Mouse (Mus musculus): ENCODE measurements at regions not wholly inside any gene's neighbourhood (a gene's known extent, or its start where the extent isn't known, plus 50 kb on each side); places are given as distances from the start of the nearest gene placed in this dataset.

DNA sequence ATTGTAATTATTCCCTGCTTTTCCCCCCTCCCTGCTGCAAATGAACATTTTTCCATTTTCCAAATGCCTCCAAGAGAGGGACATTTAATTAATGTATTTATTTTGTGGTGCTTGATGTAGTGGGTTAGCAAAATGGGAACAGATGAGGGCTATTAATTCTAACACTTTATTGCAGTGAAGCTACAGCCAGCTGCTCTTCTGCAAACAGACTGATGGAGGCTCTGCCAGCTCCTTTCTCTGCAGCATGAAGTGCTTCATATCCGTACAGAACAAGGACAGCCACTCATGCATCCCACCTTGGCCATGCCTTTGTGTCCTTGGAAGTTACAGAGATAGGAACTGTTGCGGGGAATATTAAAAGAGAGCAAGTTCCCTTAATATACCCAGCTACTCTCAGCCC lies 138.3 kb upstream of the Gm15217 start:
- Histone ChIP-seq H3K27ac (replicated peaks; ENCODE audit: low read depth, low read length) (no peak overlapping the region), H3K9ac (ENCODE audit: low read length) (no peak overlapping the region), H3K4me3 (ENCODE audit: low read depth, low read length) (no peak overlapping the region), H3K4me1 (ENCODE audit: control insufficient read depth, insufficient read depth, low read length) (no peaks in the 10 kb centered on the region), H3K36me3 (ENCODE audit: control insufficient read depth, insufficient read depth, low read length) (no peaks in the 10 kb centered on the region), H3K9me3 (ENCODE audit: control insufficient read depth, low read length) (no peaks in the 10 kb centered on the region), H3K27me3 (ENCODE audit: control insufficient read depth, insufficient read depth, low read length) (no peaks in the 10 kb centered on the region), H3K4me2 (ENCODE audit: low read depth, severe bottlenecking) (no peak overlapping the region)
- ATAC-seq (ENCODE audit: insufficient number of reproducible peaks, low FRiP score, low TSS enrichment, low read depth) (no peak), DNase-seq (ENCODE audit: low spot score) (no peak)
- WGBS: 67% methylated on average over 2 of the region's 2 CpGs

DNA sequence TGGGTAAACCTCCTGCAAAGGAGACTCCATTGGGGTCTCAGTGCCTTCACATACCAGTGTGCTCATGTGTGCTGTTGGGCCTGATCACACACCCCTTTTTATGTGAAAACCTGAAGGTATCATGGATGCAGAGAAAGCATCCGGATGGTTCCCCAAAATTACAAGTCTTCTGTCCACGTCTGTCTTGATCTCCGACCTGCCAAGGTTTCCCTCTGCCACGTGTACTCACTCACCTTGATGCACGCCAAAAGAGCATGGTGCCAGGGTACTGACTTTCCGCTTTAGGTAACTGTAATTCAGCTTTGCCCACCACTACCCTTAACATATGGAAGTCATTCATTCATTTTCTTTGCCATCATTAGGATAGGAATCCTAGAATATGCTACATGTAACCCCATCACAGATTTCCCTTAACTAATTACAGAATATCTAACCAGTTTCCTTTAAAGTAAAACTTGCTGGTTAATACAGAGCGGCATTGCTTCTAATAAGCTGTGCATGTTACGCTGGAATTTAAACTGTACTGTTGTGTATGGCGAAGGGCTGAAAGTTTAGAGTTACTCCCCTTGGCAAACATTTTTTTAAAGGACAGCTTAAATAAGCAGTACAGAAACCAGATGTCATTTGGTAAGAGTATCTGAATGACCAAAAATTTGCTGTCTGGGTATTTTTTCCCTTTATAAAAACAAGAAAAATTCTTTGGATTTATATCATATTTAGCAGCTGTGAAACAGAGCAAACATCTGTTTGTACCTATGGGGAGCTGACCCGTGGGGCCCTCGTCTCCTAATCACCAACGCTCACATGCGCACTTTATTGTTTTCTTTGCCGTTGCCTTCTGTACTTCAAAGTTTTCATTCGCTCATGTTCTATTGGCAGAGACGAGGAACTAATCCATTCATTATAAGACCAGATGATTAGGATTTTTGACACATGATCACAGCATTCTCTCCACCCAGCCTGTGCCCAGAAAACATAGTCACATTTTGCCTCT lies 131.4 kb upstream of the Gm15217 start:
- DNase-seq (ENCODE audit: low spot score) (no peak), ATAC-seq (ENCODE audit: insufficient number of reproducible peaks, low FRiP score, low TSS enrichment, low read depth) (no peak)
- H3K36me3 ChIP-seq (ENCODE audit: control insufficient read depth, insufficient read depth, low read length): no peaks in the 10 kb centered on the region
- no peak overlapping the region for H3K27ac ChIP-seq (replicated peaks; ENCODE audit: low read depth, low read length)
- H3K27me3 ChIP-seq (ENCODE audit: control insufficient read depth, insufficient read depth, low read length): no peaks in the 10 kb centered on the region
- H3K9me3 ChIP-seq (ENCODE audit: control insufficient read depth, low read length): no peaks in the 10 kb centered on the region
- H3K4me3 ChIP-seq (ENCODE audit: low read depth, low read length): no peak overlapping the region
- H3K4me1 ChIP-seq (ENCODE audit: control insufficient read depth, insufficient read depth, low read length): no peaks in the 10 kb centered on the region
- H3K4me2 ChIP-seq (ENCODE audit: low read depth, severe bottlenecking): no peak overlapping the region
- H3K9ac ChIP-seq (ENCODE audit: low read length): no peak overlapping the region
- WGBS: 47% methylated on average over 16 of the region's 16 CpGs

DNA sequence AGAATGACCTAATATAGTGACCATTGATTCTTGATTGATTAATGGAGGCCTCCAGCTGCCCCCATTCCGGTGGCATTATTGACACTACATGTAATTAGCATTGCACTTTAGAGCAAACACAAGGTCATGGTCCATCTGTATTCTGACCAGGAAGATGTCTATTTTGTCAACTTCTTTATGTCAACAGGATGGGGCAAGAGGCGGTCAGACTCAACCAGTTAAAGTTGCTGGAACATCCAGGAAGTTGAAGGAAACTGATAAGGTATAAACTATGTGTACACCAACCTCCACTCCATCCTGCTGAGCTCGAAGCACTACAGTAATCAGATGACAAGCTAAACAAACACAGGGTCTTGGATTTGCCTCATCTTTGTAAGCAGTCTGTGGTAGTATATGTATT lies 130.1 kb upstream of the Gm15217 start:
- Histone ChIP-seq H3K9ac (ENCODE audit: low read length) (no peak overlapping the region), H3K27ac (replicated peaks; ENCODE audit: low read depth, low read length) (no peak overlapping the region), H3K36me3 (ENCODE audit: control insufficient read depth, insufficient read depth, low read length) (no peaks in the 10 kb centered on the region), H3K9me3 (ENCODE audit: control insufficient read depth, low read length) (no peaks in the 10 kb centered on the region), H3K27me3 (ENCODE audit: control insufficient read depth, insufficient read depth, low read length) (no peaks in the 10 kb centered on the region), H3K4me3 (ENCODE audit: low read depth, low read length) (no peak overlapping the region), H3K4me1 (ENCODE audit: control insufficient read depth, insufficient read depth, low read length) (no peaks in the 10 kb centered on the region), H3K4me2 (ENCODE audit: low read depth, severe bottlenecking) (no peak overlapping the region)
- DNase-seq (ENCODE audit: low spot score) (no peak), ATAC-seq (ENCODE audit: insufficient number of reproducible peaks, low FRiP score, low TSS enrichment, low read depth) (no peak)
- 73% methylated on average over 3 of the region's 3 CpGs for WGBS

DNA sequence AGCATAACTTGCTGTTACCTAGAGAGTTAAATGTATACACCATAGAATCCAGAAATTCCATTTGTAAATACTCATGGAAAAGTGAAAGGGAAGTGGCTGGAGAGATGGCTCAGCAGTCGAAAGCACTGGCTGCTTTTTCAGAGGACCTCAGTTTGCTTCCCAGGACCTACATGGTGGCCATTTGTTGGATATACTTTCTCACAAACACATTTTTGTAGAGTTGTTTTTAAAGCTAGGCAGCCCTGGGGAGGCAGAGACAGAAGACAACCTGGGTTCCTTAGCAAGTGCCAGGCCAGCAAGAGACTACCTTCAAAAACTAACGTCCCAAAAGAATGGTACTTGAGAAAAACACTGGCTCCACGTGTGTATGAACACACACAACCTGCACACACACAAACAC lies 124.0 kb upstream of the Gm15217 start:
- Histone ChIP-seq H3K4me2 (ENCODE audit: low read depth, severe bottlenecking) (no peak overlapping the region), H3K4me3 (ENCODE audit: low read depth, low read length) (no peak overlapping the region), H3K36me3 (ENCODE audit: control insufficient read depth, insufficient read depth, low read length) (no peaks in the 10 kb centered on the region), H3K27ac (replicated peaks; ENCODE audit: low read depth, low read length) (no peak overlapping the region), H3K9me3 (ENCODE audit: control insufficient read depth, low read length) (no peaks in the 10 kb centered on the region), H3K27me3 (ENCODE audit: control insufficient read depth, insufficient read depth, low read length) (no peaks in the 10 kb centered on the region), H3K4me1 (ENCODE audit: control insufficient read depth, insufficient read depth, low read length) (no peaks in the 10 kb centered on the region), H3K9ac (ENCODE audit: low read length) (no peak overlapping the region)
- WGBS: 63% methylated on average over 3 of the region's 3 CpGs
- ATAC-seq (ENCODE audit: insufficient number of reproducible peaks, low FRiP score, low TSS enrichment, low read depth): no peak
- DNase-seq (ENCODE audit: low spot score): no peak

DNA sequence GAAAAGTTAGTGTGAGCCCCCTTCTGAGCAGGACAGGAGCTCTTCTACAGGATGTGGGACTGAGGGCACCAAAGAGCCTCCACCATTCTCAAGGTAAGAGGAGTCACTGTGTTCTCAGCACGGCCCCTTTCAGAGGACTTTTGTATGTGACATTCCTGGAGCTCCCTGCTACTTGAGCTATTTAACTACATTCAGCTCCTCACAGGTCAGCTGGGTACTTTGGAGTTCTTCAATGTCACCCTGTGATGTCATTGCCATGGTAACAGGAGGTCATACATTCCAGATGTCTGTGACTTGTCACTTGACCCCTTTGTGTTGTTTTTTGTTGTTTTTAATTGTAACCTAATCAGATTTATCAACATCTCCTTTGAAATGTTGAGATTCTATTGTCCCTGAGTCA lies 122.9 kb upstream of the Gm15217 start:
- 4% methylated on average over 1 of the region's 1 CpGs for WGBS
- Histone ChIP-seq H3K4me3 (ENCODE audit: low read depth, low read length) (no peak overlapping the region), H3K36me3 (ENCODE audit: control insufficient read depth, insufficient read depth, low read length) (no peaks in the 10 kb centered on the region), H3K27me3 (ENCODE audit: control insufficient read depth, insufficient read depth, low read length) (no peaks in the 10 kb centered on the region), H3K4me1 (ENCODE audit: control insufficient read depth, insufficient read depth, low read length) (no peaks in the 10 kb centered on the region), H3K9ac (ENCODE audit: low read length) (no peak overlapping the region), H3K27ac (replicated peaks; ENCODE audit: low read depth, low read length) (no peak overlapping the region), H3K9me3 (ENCODE audit: control insufficient read depth, low read length) (no peaks in the 10 kb centered on the region), H3K4me2 (ENCODE audit: low read depth, severe bottlenecking) (no peak overlapping the region)
- DNase-seq (ENCODE audit: low spot score) (no peak), ATAC-seq (ENCODE audit: insufficient number of reproducible peaks, low FRiP score, low TSS enrichment, low read depth) (no peak)

DNA sequence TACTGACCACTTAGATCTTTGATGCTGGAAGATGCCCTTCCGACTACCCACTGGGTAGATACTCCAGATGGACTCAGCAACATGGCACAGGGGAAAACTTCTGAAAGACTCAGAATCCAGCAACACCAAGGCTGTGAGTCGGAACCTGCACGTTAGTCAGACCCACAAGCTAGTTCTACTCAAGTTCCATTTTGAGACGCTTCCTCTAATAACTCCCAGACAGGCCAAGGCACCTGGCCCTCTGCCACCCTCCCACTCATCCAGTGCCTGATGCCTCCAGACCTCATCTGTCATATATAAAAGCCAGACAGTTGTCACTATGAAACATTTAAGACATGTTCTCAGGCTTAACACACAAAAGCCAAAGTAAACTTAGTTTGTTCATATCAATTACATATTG lies 121.9 kb upstream of the Gm15217 start:
- Histone ChIP-seq H3K4me2 (ENCODE audit: low read depth, severe bottlenecking) (no peak overlapping the region), H3K9me3 (ENCODE audit: control insufficient read depth, low read length) (no peaks in the 10 kb centered on the region), H3K36me3 (ENCODE audit: control insufficient read depth, insufficient read depth, low read length) (no peaks in the 10 kb centered on the region), H3K27ac (replicated peaks; ENCODE audit: low read depth, low read length) (no peak overlapping the region), H3K27me3 (ENCODE audit: control insufficient read depth, insufficient read depth, low read length) (no peaks in the 10 kb centered on the region), H3K4me3 (ENCODE audit: low read depth, low read length) (no peak overlapping the region), H3K4me1 (ENCODE audit: control insufficient read depth, insufficient read depth, low read length) (no peaks in the 10 kb centered on the region), H3K9ac (ENCODE audit: low read length) (no peak overlapping the region)
- WGBS: 74% methylated on average over 4 of the region's 4 CpGs
- DNase-seq (ENCODE audit: low spot score) (no peak), ATAC-seq (ENCODE audit: insufficient number of reproducible peaks, low FRiP score, low TSS enrichment, low read depth) (no peak)

DNA sequence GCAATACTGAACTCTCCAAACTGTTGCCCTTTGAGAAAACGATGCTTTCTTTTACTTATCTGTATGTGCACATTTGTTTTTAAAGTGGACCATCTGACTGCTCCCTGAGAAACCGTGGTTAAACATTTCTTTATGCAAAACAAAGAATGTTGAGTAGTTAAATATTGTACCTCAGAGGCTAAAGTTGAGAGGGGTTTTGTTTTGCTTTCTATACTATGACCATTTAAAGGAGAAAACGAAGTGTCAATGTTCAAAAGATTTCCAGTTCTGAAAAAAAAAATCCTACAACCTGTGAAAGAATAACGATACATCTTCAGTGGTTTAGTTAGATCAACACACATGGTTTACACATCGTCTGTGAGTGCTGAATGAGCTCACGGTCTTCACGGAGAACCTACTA lies 120.7 kb upstream of the Gm15217 start:
- H3K4me3 ChIP-seq (ENCODE audit: low read depth, low read length): no peak overlapping the region
- no peaks in the 10 kb centered on the region for H3K36me3 ChIP-seq (ENCODE audit: control insufficient read depth, insufficient read depth, low read length)
- 89% methylated on average over 7 of the region's 7 CpGs for WGBS
- H3K27ac ChIP-seq (replicated peaks; ENCODE audit: low read depth, low read length): no peak overlapping the region
- H3K27me3 ChIP-seq (ENCODE audit: control insufficient read depth, insufficient read depth, low read length): no peaks in the 10 kb centered on the region
- no peak overlapping the region for H3K9ac ChIP-seq (ENCODE audit: low read length)
- no peak for ATAC-seq (ENCODE audit: insufficient number of reproducible peaks, low FRiP score, low TSS enrichment, low read depth)
- no peaks in the 10 kb centered on the region for H3K4me1 ChIP-seq (ENCODE audit: control insufficient read depth, insufficient read depth, low read length)
- no peak for DNase-seq (ENCODE audit: low spot score)
- H3K9me3 ChIP-seq (ENCODE audit: control insufficient read depth, low read length): no peaks in the 10 kb centered on the region
- no peak overlapping the region for H3K4me2 ChIP-seq (ENCODE audit: low read depth, severe bottlenecking)

DNA sequence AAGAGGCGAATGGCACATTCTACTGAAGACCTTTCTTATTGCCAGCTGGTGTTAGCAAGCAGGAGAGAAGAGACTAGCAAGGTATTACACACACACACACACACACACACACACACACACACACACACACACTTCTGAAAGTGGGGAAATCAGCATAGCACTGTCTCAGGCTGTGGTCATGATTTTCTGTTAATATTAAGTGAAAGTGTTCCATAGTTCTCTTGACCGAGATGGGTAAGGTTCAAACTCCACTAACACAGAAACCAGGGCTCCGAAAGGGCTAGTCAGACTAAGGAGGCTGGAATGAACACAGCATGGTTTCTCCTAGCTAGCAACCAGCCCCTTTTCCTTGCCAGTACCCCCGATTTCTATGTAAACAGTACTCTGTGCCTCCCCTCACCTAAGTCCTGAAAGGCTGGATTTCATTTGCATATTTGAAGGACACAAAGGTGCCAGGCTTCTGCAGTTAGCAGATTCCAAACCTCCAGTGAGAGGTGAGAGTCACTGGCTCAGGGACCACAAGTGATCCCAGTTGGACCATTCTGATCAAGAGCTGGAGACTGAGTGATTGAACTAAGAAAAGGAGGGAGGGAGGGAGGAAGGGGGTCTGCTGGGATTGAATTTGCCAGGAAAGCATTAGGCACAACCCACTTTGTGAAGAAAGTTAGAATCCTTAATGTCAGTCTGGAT lies 118.8 kb upstream of the Gm15217 start:
- no peaks in the 10 kb centered on the region for H3K4me1 ChIP-seq (ENCODE audit: control insufficient read depth, insufficient read depth, low read length)
- WGBS: 76% methylated on average over 4 of the region's 4 CpGs
- no peak overlapping the region for H3K27ac ChIP-seq (replicated peaks; ENCODE audit: low read depth, low read length)
- ATAC-seq (ENCODE audit: insufficient number of reproducible peaks, low FRiP score, low TSS enrichment, low read depth) (no peak), DNase-seq (ENCODE audit: low spot score) (no peak)
- H3K4me3 ChIP-seq (ENCODE audit: low read depth, low read length): no peak overlapping the region
- H3K4me2 ChIP-seq (ENCODE audit: low read depth, severe bottlenecking): no peak overlapping the region
- no peaks in the 10 kb centered on the region for H3K36me3 ChIP-seq (ENCODE audit: control insufficient read depth, insufficient read depth, low read length)
- no peak overlapping the region for H3K9ac ChIP-seq (ENCODE audit: low read length)
- H3K27me3 ChIP-seq (ENCODE audit: control insufficient read depth, insufficient read depth, low read length): no peaks in the 10 kb centered on the region
- H3K9me3 ChIP-seq (ENCODE audit: control insufficient read depth, low read length): no peaks in the 10 kb centered on the region

Measured in limb, embryonic 11.5 days (tissue).